Mouse (Mus musculus) gastrocnemius, adult 18-20 months (tissue): ENCODE data around the gene Ogdh. TPM values are rescaled to one million over a fixed set of nuclear protein-coding genes. Genes with fewer than 3 reads are reported as not detected.
A peak's percentile ranks its signal among the peaks of the same experiment; 100 is the strongest.
"Not testable (repeated sequence)": the region's sequence is repeated elsewhere in the genome, so short reads cannot be mapped to it uniquely, and the experiment has no call there.

Experiments used
- DNase-seq: peaks from one replicate; pipeline ENCODE4 v3.0.0; 2021; ENCODE audit warnings: low spot score
- total RNA-seq, 2 experiments: library from RNA; stranded (reverse); gene quantifications; 2 replicates each; pipeline ENCODE4 v1.2.3; 2021

Gene Ogdh
- total RNA-seq, 2 experiments from 2014 or later, result 668 to 737 TPM

- DNase-seq, result peak; percentile 82
Measured at GRCm38 (mm10) chr11:6365885-6366284, 74.5 kb downstream of the Ogdh start.

- DNase-seq, result no peak
Measured at GRCm38 (mm10) chr11:6366434-6366833, 75.0 kb downstream of the Ogdh start.

- no peak for DNase-seq
Measured at GRCm38 (mm10) chr11:6367156-6367555, 75.7 kb downstream of the Ogdh start.

GRCm38 (mm10) chr11:6367986-6368385 is 76.6 kb downstream of the Ogdh start:
- not testable (repeated sequence) for DNase-seq

- DNase-seq, result no peak
Measured at GRCm38 (mm10) chr11:6371376-6372155, 80.1 kb downstream of the Ogdh start.

GRCm38 (mm10) chr11:6372784-6373183 is 81.4 kb downstream of the Ogdh start:
- DNase-seq, result no peak

GRCm38 (mm10) chr11:6380916-6381315 is 89.5 kb downstream of the Ogdh start:
- DNase-seq, result no peak

- no peak for DNase-seq
Measured at GRCm38 (mm10) chr11:6388126-6388725, 96.8 kb downstream of the Ogdh start.

GRCm38 (mm10) chr11:6388726-6389413 is 97.4 kb downstream of the Ogdh start, which contains the start of gene Zmiz2:
Zmiz2 (plus strand) TSS chr11:6389074.
- peak; percentile 93 for DNase-seq

GRCm38 (mm10) chr11:6389483-6389921 is 98.1 kb downstream of the Ogdh start:
- DNase-seq, result no peak

- no peak for DNase-seq
Measured at GRCm38 (mm10) chr11:6390376-6391053, 99.1 kb downstream of the Ogdh start.

- no peak for DNase-seq
Measured at GRCm38 (mm10) chr11:6391516-6392276, 100.3 kb downstream of the Ogdh start.

GRCm38 (mm10) chr11:6392857-6393256 is 101.4 kb downstream of the Ogdh start:
- DNase-seq, result no peak

GRCm38 (mm10) chr11:6393866-6394265 is 102.4 kb downstream of the Ogdh start:
- DNase-seq, result no peak

GRCm38 (mm10) chr11:6395565-6395964 is 104.1 kb downstream of the Ogdh start:
- DNase-seq, result no peak

GRCm38 (mm10) chr11:6398141-6398540 is 106.7 kb downstream of the Ogdh start:
- no peak for DNase-seq

GRCm38 (mm10) chr11:6402515-6403510 is 111.4 kb downstream of the Ogdh start:
- peak; percentile 73 for DNase-seq

- DNase-seq, result no peak
Measured at GRCm38 (mm10) chr11:6403830-6404405, 112.5 kb downstream of the Ogdh start.
